20 mouse cellular contexts compared by ENCODE assay signal in genomic region chr6:98731010-98731530, GRCm38 (mm10).
A peak's percentile ranks its signal among the peaks of the same experiment; 100 is the strongest.
DNase-seq lines count a peak whose midpoint lies in the region; ATAC-seq and TF ChIP-seq lines count a peak whose summit lies in the region.
"Had no signal": no experiment of that assay in that cellular context is flagged by ENCODE, and none has a peak within 500 bp of the region (broad histone marks: within the 10 kb centered on the region; RNA-seq: fewer than 3 reads in every experiment).

No protein-coding gene starts in this region.

- H3K9me3 ChIP-seq in forebrain, embryonic 14.5 days (replicated peaks; ENCODE audit: control insufficient read depth, low read length) = no peaks in the 10 kb centered on the region
- no peaks in the 10 kb centered on the region for H3K9me3 ChIP-seq in forebrain, embryonic 13.5 days (replicated peaks)
- H3K9me3 ChIP-seq in ES-E14 (ENCODE audit: control insufficient read depth, insufficient read depth, low read depth, low read length) = no peaks in the 10 kb centered on the region
- H3K9me3 ChIP-seq: heart, embryonic 10.5 days; hindbrain, embryonic 15.5 days; limb, embryonic 12.5 days; liver, embryonic 13.5 days; lung, embryonic 15.5 days; megakaryocyte, embryonic 14.5 days; midbrain, embryonic 13.5 days had no signal

- no peak overlapping the region for H3K9ac ChIP-seq in forebrain, embryonic 14.5 days (ENCODE audit: low read length)
- no peak overlapping the region for H3K9ac ChIP-seq in forebrain, embryonic 13.5 days
- no peak overlapping the region for H3K9ac ChIP-seq in ES-E14 (ENCODE audit: insufficient read depth, low read depth, low read length, poor library complexity, severe bottlenecking)
- H3K9ac ChIP-seq: hindbrain, embryonic 15.5 days; limb, embryonic 12.5 days; liver, embryonic 13.5 days; lung, embryonic 15.5 days; midbrain, embryonic 13.5 days had no signal

- H3K27ac ChIP-seq in forebrain, embryonic 14.5 days (ENCODE audit: low read depth, low read length) = no peak overlapping the region
- no peak overlapping the region for H3K27ac ChIP-seq in forebrain, embryonic 13.5 days
- no peak overlapping the region for H3K27ac ChIP-seq in ES-E14 (ENCODE audit: insufficient read depth, low read depth, low read length, poor library complexity, severe bottlenecking)
- H3K27ac ChIP-seq in embryonic fibroblast, embryonic 13.5 days (ENCODE audit: insufficient read depth, low read length) = peak overlapping the region; percentile 70
- H3K27ac ChIP-seq: heart, embryonic 10.5 days; hindbrain, embryonic 15.5 days; limb, embryonic 12.5 days; liver, embryonic 13.5 days; lung, embryonic 15.5 days; midbrain, embryonic 13.5 days had no signal

- DNase-seq in forebrain, embryonic 14.5 days (ENCODE audit: low spot score) = peak; percentile 16
- DNase-seq in 3T3-L1 (ENCODE audit: low read depth, low spot score) = peak; percentile 5
- DNase-seq in ES-E14 (ENCODE audit: low read depth, low spot score) = no peak
- DNase-seq in kidney, adult 9 months = no peak
- DNase-seq: cerebellum, adult 8-10 months; kidney, postnatal 25 days; layer of hippocampus, postnatal 36 days; liver, embryonic 13.5 days; thymus, adult 18-20 months; thymus, postnatal 4 days had no signal

- no peaks in the 10 kb centered on the region for H3K27me3 ChIP-seq in forebrain, embryonic 14.5 days (replicated peaks; ENCODE audit: control insufficient read depth, insufficient read depth, low read length)
- H3K27me3 ChIP-seq in forebrain, embryonic 13.5 days = no peaks in the 10 kb centered on the region
- H3K27me3 ChIP-seq: hindbrain, embryonic 15.5 days; limb, embryonic 12.5 days; liver, embryonic 13.5 days; lung, embryonic 15.5 days; megakaryocyte, embryonic 14.5 days; midbrain, embryonic 13.5 days had no signal

- no peak for TF ChIP-seq POLR2A in embryonic fibroblast, embryonic 13.5 days (IDR thresholded peaks at IDR 0.05; ENCODE audit: low read depth, low read length)

- no peak overlapping the region for H3K4me2 ChIP-seq in forebrain, embryonic 14.5 days (ENCODE audit: low read length)
- H3K4me2 ChIP-seq in forebrain, embryonic 13.5 days = no peak overlapping the region
- H3K4me2 ChIP-seq: hindbrain, embryonic 15.5 days; limb, embryonic 12.5 days; liver, embryonic 13.5 days; lung, embryonic 15.5 days; midbrain, embryonic 13.5 days had no signal

- no peak for TF ChIP-seq CTCF in embryonic fibroblast, embryonic 13.5 days (IDR thresholded peaks at IDR 0.05; ENCODE audit: borderline replicate concordance, insufficient read depth, low read length)

- in situ Hi-C loops in ES-E14 (cut with MboI; ENCODE audit: low sequenced_read_pairs in 2 of 2, unreplicated experiment in 2 of 2) = no loop called here

- H3K4me3 ChIP-seq in forebrain, embryonic 14.5 days (ENCODE audit: low read depth, low read length) = no peak overlapping the region
- no peak overlapping the region for H3K4me3 ChIP-seq in forebrain, embryonic 13.5 days
- H3K4me3 ChIP-seq in ES-E14 (ENCODE audit: insufficient read depth in 1 of 2, low read depth in 1 of 2, low read length in 2 of 2, poor library complexity in 1 of 2, severe bottlenecking in 1 of 2) = no peak overlapping the region
- H3K4me3 ChIP-seq in embryonic fibroblast, embryonic 13.5 days (ENCODE audit: insufficient read depth, low read length) = no peak overlapping the region
- H3K4me3 ChIP-seq: heart, embryonic 10.5 days; hindbrain, embryonic 15.5 days; limb, embryonic 12.5 days; liver, embryonic 13.5 days; lung, embryonic 15.5 days; megakaryocyte, embryonic 14.5 days; midbrain, embryonic 13.5 days had no signal

- H3K36me3 ChIP-seq in forebrain, embryonic 14.5 days (ENCODE audit: control insufficient read depth, insufficient read depth, low read length) = no peaks in the 10 kb centered on the region
- H3K36me3 ChIP-seq in forebrain, embryonic 13.5 days (ENCODE audit: poor library complexity, severe bottlenecking) = no peaks in the 10 kb centered on the region
- no peaks in the 10 kb centered on the region for H3K36me3 ChIP-seq in ES-E14 (ENCODE audit: control insufficient read depth, insufficient read depth, low read length, poor library complexity, severe bottlenecking)
- H3K36me3 ChIP-seq: heart, embryonic 10.5 days; hindbrain, embryonic 15.5 days; limb, embryonic 12.5 days; liver, embryonic 13.5 days; lung, embryonic 15.5 days; midbrain, embryonic 13.5 days had no signal

- ATAC-seq in forebrain, embryonic 14.5 days = no peak
- no peak for ATAC-seq in forebrain, embryonic 13.5 days
- ATAC-seq in inflammation-experienced regulatory T-cells, adult 6 months = no peak
- ATAC-seq: intestine, embryonic 16.5 days; midbrain, embryonic 13.5 days had no signal

- H3K4me1 ChIP-seq in forebrain, embryonic 14.5 days (ENCODE audit: control insufficient read depth, insufficient read depth, low read length) = no peaks in the 10 kb centered on the region
- no peaks in the 10 kb centered on the region for H3K4me1 ChIP-seq in forebrain, embryonic 13.5 days
- H3K4me1 ChIP-seq in ES-E14 (ENCODE audit: control insufficient read depth in 2 of 2, insufficient read depth in 2 of 2, low read length in 2 of 2, poor library complexity in 1 of 2) = no peaks in the 10 kb centered on the region
- H3K4me1 ChIP-seq in embryonic fibroblast, embryonic 13.5 days (ENCODE audit: control insufficient read depth, insufficient read depth, low read length) = no peaks in the 10 kb centered on the region; the same call in 1 of the 2 replicates
- H3K4me1 ChIP-seq: hindbrain, embryonic 15.5 days; liver, embryonic 13.5 days; lung, embryonic 15.5 days; megakaryocyte, embryonic 14.5 days; midbrain, embryonic 13.5 days had no signal

TF ChIP-seq in ES-E14, 5 proteins besides CTCF, POLR2A, EP300 and RAD21:
- TF ChIP-seq MAFK (IDR thresholded peaks at IDR 0.05; ENCODE audit: insufficient read depth, low read depth, low read length) = 0 out of 2 replicates have a peak, but pooled peaks have one; percentile 22
- TF ChIP-seq CHD2 (IDR thresholded peaks at IDR 0.05; ENCODE audit: low read depth, low read length) = no peak

Comparison
In these comparisons a context has a peak if more than half of its experiments do, and no peak if none do; other contexts are left out.
1. DNase-seq: peak in forebrain, embryonic 14.5 days (single experiment) and 3T3-L1 (single experiment); none in ES-E14 (single experiment) and kidney, adult 9 months (single experiment).